Mouse (Mus musculus) embryo, embryonic 11 days (tissue): ENCODE measurements around the gene Smarcd3.

Source experiments
- DNase-seq: peaks from one replicate; pipeline ENCODE4 v3.0.0-alpha.2; 2015

The Smarcd3 gene

GRCm38 (mm10) chr5:24553621-24554244 lies 70.5 kb downstream of the Smarcd3 start:
- DNase-seq = peak; percentile 62

DNA sequence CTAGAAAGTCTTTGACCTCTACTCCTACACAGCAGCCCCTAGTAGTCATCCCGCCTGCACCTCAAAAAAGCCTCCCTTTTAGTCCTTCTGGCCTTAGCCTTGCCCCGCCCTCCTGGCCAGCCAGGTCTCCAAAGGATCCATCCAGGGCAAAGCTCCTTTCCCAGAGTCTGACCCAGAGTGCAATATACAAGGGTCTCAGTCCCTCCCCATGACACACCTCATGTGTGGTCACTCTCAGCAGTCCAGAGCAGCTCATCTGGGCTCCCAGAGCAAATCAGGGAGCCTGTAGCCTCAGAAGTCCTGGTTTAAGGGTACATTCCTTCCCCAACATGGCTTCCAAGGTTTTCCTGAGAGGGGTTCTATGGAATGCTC lies 72.9 kb downstream of the Smarcd3 start:
- no peak for DNase-seq

GRCm38 (mm10) chr5:24550598-24551316 lies 73.5 kb downstream of the Smarcd3 start:
- DNase-seq = peak; percentile 58

- no peak for DNase-seq
Observed at GRCm38 (mm10) chr5:24542643-24543042, 81.6 kb downstream of the Smarcd3 start.

DNA sequence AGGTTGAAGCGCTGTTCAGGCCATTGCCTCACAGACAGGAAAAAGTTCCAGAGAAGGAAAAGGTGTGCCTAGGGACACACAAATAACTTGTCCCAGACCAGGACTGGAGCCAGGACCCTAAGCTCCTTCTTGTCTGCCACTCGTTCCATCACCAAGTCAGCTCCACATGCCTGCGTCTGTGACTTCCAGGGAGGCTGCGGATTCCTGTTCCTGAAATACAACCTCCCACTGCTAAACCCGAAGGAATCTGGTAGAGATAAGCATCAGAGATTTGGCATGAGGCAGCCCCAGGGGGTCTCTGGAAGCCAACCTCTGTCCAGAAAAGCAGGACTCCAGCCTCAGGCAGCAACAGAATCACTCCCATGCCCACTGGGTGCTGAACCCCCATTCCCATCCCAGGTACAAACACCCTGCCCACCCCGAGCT lies 83.1 kb downstream of the Smarcd3 start:
- no peak for DNase-seq
